Mouse (Mus musculus) small intestine, adult 2 months (tissue): ENCODE measurements around the gene Gm49354.

Source experiments
- CTCF ChIP-seq: fragments of 200-500 bp; IDR thresholded peaks from 2 replicates; pipeline ENCODE4 v1.5.1; 2012; ENCODE audit warnings: low read depth, mild to moderate bottlenecking, control low read depth, inconsistent platforms, low read length, moderate library complexity, mixed read lengths; ENCODE audit not compliant: insufficient replicate concordance, insufficient read length; ENCODE audit errors: extremely low read depth
- POLR2A ChIP-seq: fragments of 200-500 bp; IDR thresholded peaks from 2 replicates; pipeline ENCODE4 v1.6.1; 2012; ENCODE audit warnings: low read depth, mild to moderate bottlenecking, control low read depth, inconsistent platforms, low read length, moderate library complexity

GRCm38 (mm10) chr13:59746711-59747110 is 35.3 kb downstream of the Gm49354 start, which contains the start of gene 1700014D04Rik:
- TF ChIP-seq CTCF (no peak), POLR2A (no peak)
